Mouse (Mus musculus) adrenal gland, adult 8-10 months (tissue): ENCODE measurements around the gene Cntn6. TPM values are rescaled to one million over a fixed set of nuclear protein-coding genes. Genes with fewer than 3 reads are reported as not detected.

Source experiments
- DNase-seq: peaks from one replicate; pipeline ENCODE4 v3.0.0; 2022
- total RNA-seq, 4 experiments: library from RNA; stranded (reverse); gene quantifications; 2 replicates each; pipeline ENCODE4 v1.2.4; 2022

The Cntn6 gene
- total RNA-seq, 4 experiments from 2014 or later = not detected

- DNase-seq = no peak
Observed at GRCm38 (mm10) chr6:104761226-104761625, 268.6 kb downstream of the Cntn6 start.

GRCm38 (mm10) chr6:104783891-104784290 is 291.3 kb downstream of the Cntn6 start:
- no peak for DNase-seq

GRCm38 (mm10) chr6:104787502-104787901 is 294.9 kb downstream of the Cntn6 start:
- DNase-seq = no peak

- DNase-seq = no peak
Observed at GRCm38 (mm10) chr6:104808526-104808925, 315.9 kb downstream of the Cntn6 start.

GRCm38 (mm10) chr6:104815610-104816009 is 323.0 kb downstream of the Cntn6 start:
- DNase-seq = no peak

GRCm38 (mm10) chr6:104879711-104880110 is 387.1 kb downstream of the Cntn6 start:
- no peak for DNase-seq

- DNase-seq = no peak
Observed at GRCm38 (mm10) chr6:104884021-104884420, 391.4 kb downstream of the Cntn6 start.

GRCm38 (mm10) chr6:104885829-104886228 is 393.2 kb downstream of the Cntn6 start:
- DNase-seq = no peak

GRCm38 (mm10) chr6:104891071-104891470 is 398.5 kb downstream of the Cntn6 start:
- no peak for DNase-seq
